Mouse (Mus musculus) liver, adult 2 months (tissue): Measurements from ENCODE around the gene Fig4. TPM values are rescaled to one million over a fixed set of nuclear protein-coding genes. Genes with fewer than 3 reads are reported as not detected.

Experiments used
- DNase-seq: peaks from one replicate; pipeline ENCODE4 v3.0.0-alpha.2; 2011; ENCODE audit warnings: low read depth, low spot score; ENCODE audit errors: extremely low read depth
- H3K27ac ChIP-seq: fragments of 200-500 bp; replicated peaks from 2 replicates; pipeline ENCODE4 v1.5.1; 2012; ENCODE audit warnings: low read depth, mild to moderate bottlenecking, control low read depth, inconsistent platforms, low read length; ENCODE audit not compliant: insufficient read depth
- H3K27me3 ChIP-seq: fragments of 200-500 bp; 2 replicates; pipeline ENCODE4 v1.6.1; 2012; ENCODE audit warnings: mild to moderate bottlenecking, moderate library complexity, low read length, inconsistent platforms; ENCODE audit not compliant: control insufficient read depth, insufficient read depth
- H3K36me3 ChIP-seq: fragments of 200-500 bp; 2 replicates; pipeline ENCODE4 v1.6.1; 2012; ENCODE audit warnings: low read length, inconsistent platforms; ENCODE audit not compliant: control insufficient read depth, insufficient read depth
- H3K4me1 ChIP-seq: fragments of 200-500 bp; 2 replicates; pipeline ENCODE4 v1.6.1; 2011; ENCODE audit warnings: low read length; ENCODE audit not compliant: control insufficient read depth, insufficient read depth
- H3K4me3 ChIP-seq: fragments of 200-500 bp; 2 replicates; pipeline ENCODE4 v1.5.1; 2011; ENCODE audit warnings: low read depth, mild to moderate bottlenecking, control low read depth, low read length, moderate library complexity; ENCODE audit not compliant: insufficient read depth
- H3K79me2 ChIP-seq: fragments of 200-500 bp; 2 replicates; pipeline ENCODE4 v1.6.1; 2012; ENCODE audit warnings: inconsistent platforms, mild to moderate bottlenecking, low read length, moderate library complexity; ENCODE audit not compliant: control insufficient read depth, insufficient read depth
- H3K9ac ChIP-seq: fragments of 200-500 bp; 2 replicates; pipeline ENCODE4 v1.6.1; 2012; ENCODE audit warnings: low read depth, mild to moderate bottlenecking, control low read depth, inconsistent platforms, low read length
- CTCF ChIP-seq: fragments of 200-500 bp; IDR thresholded peaks from 2 replicates; pipeline ENCODE4 v1.5.1; 2011; ENCODE audit warnings: low read depth, low read length, control low read depth
- POLR2A ChIP-seq: fragments of 200-500 bp; IDR thresholded peaks from 2 replicates; pipeline ENCODE4 v1.6.1; 2011; ENCODE audit warnings: low read length, control low read depth; ENCODE audit not compliant: insufficient read depth; ENCODE audit errors: extremely low read depth
- WGBS: fragments of 180-500 bp; shearing (Covaris S2); methylation state at CpG from one replicate; pipeline ENCODE4 v1.1.7; 2018; 5-methylcytosine and 5-hydroxymethylcytosine counted together
- polyA plus RNA-seq: library from polyadenylated mRNA; depleted of rRNA; stranded (reverse); fragments of >200 nt; gene quantifications from 2 replicates; pipeline ENCODE4 v1.2.3, GENCODE M21; 2012
- total RNA-seq: library from RNA; depleted of rRNA; stranded (reverse); fragments of >200 nt; gene quantifications from 2 replicates; pipeline ENCODE4 v1.2.3, GENCODE M21; 2014

Fig4 gene
- total and polyA plus RNA-seq, 2 experiments, result 5.1 to 12.9 TPM

GRCm38 (mm10) chr10:41260243-41261006, 42.6 kb downstream of the Fig4 start:
- no peak overlapping the region for H3K9ac ChIP-seq
- H3K4me3 ChIP-seq, result no peak overlapping the region
- H3K36me3 ChIP-seq, result peaks cover 3% of the 10 kb centered on the region
- H3K79me2 ChIP-seq, result no peaks in the 10 kb centered on the region
- H3K4me1 ChIP-seq, result peaks cover 4% of the 10 kb centered on the region
- H3K27me3 ChIP-seq, result no peaks in the 10 kb centered on the region
- TF ChIP-seq POLR2A, result no peak
- no peak for TF ChIP-seq CTCF
- no peak overlapping the region for H3K27ac ChIP-seq
- WGBS, result 70% methylated on average over 8 of the region's 8 CpGs
- peak; percentile 79 for DNase-seq

GRCm38 (mm10) chr10:41250749-41251065, 52.4 kb downstream of the Fig4 start:
- no peak overlapping the region for H3K4me3 ChIP-seq
- no peaks in the 10 kb centered on the region for H3K79me2 ChIP-seq
- H3K4me1 ChIP-seq, result no peaks in the 10 kb centered on the region
- peaks cover 14% of the 10 kb centered on the region; the same call in 1 of the 2 replicates for H3K36me3 ChIP-seq
- no peak for DNase-seq
- H3K9ac ChIP-seq, result no peak overlapping the region
- no peaks in the 10 kb centered on the region for H3K27me3 ChIP-seq
- H3K27ac ChIP-seq, result no peak overlapping the region
- 84% methylated on average over 5 of the region's 5 CpGs for WGBS
- TF ChIP-seq POLR2A (no peak), CTCF (no peak)

- Histone ChIP-seq H3K79me2 (no peaks in the 10 kb centered on the region), H3K27ac (no peak overlapping the region), H3K4me3 (no peak overlapping the region), H3K9ac (no peak overlapping the region), H3K4me1 (no peaks in the 10 kb centered on the region), H3K27me3 (no peaks in the 10 kb centered on the region), H3K36me3 (peaks cover 14% of the 10 kb centered on the region; the same call in 1 of the 2 replicates)
- WGBS, result 87% methylated on average over 8 of the region's 8 CpGs
- DNase-seq, result no peak
- TF ChIP-seq CTCF (no peak), POLR2A (no peak)
Measured at GRCm38 (mm10) chr10:41250045-41250748, 52.9 kb downstream of the Fig4 start.

GRCm38 (mm10) chr10:41249006-41249659, 53.9 kb downstream of the Fig4 start:
- no peak for DNase-seq
- Histone ChIP-seq H3K79me2 (no peaks in the 10 kb centered on the region), H3K27ac (no peak overlapping the region), H3K9ac (no peak overlapping the region), H3K4me3 (no peak overlapping the region), H3K27me3 (no peaks in the 10 kb centered on the region), H3K36me3 (peaks cover 13% of the 10 kb centered on the region; the same call in 1 of the 2 replicates), H3K4me1 (no peaks in the 10 kb centered on the region)
- WGBS, result 89% methylated on average over 8 of the region's 8 CpGs
- TF ChIP-seq POLR2A (no peak), CTCF (no peak)

GRCm38 (mm10) chr10:41247800-41248473, 55.1 kb downstream of the Fig4 start:
- no peak overlapping the region for H3K27ac ChIP-seq
- peaks cover 13% of the 10 kb centered on the region; the same call in 1 of the 2 replicates for H3K36me3 ChIP-seq
- no peaks in the 10 kb centered on the region for H3K4me1 ChIP-seq
- TF ChIP-seq CTCF (no peak), POLR2A (no peak)
- 51% methylated on average over 5 of the region's 5 CpGs for WGBS
- DNase-seq, result peak; percentile 35
- H3K79me2 ChIP-seq, result no peaks in the 10 kb centered on the region
- H3K9ac ChIP-seq, result no peak overlapping the region
- no peaks in the 10 kb centered on the region for H3K27me3 ChIP-seq
- no peak overlapping the region for H3K4me3 ChIP-seq
